Mouse (Mus musculus): ENCODE measurements at regions not wholly inside any gene's neighbourhood (a gene's known extent, or its start where the extent isn't known, plus 50 kb on each side); places are given as distances from the start of the nearest gene placed in this dataset.
"Not testable (repeated sequence)": the region's sequence is repeated elsewhere in the genome, so short reads cannot be mapped to it uniquely, and the experiment has no call there.

GRCm38 (mm10) chr2:8877855-8878254 is 1003.2 kb upstream of the 4930412O13Rik start:
- DNase-seq, result no peak

- no peak for DNase-seq
These were observed 968.6 kb upstream of the 4930412O13Rik start for GRCm38 (mm10) chr2:8912417-8912816.

GRCm38 (mm10) chr2:8924856-8925255 is 956.2 kb upstream of the 4930412O13Rik start:
- DNase-seq, result no peak

GRCm38 (mm10) chr2:8941574-8941973 is 939.5 kb upstream of the 4930412O13Rik start:
- no peak for DNase-seq

- DNase-seq, result no peak
These were observed 922.1 kb upstream of the 4930412O13Rik start for GRCm38 (mm10) chr2:8958938-8959337.

GRCm38 (mm10) chr2:8964952-8965668 is 915.9 kb upstream of the 4930412O13Rik start:
- DNase-seq, result no peak

GRCm38 (mm10) chr2:8975635-8976034 is 905.4 kb upstream of the 4930412O13Rik start:
- DNase-seq, result no peak

- DNase-seq, result no peak
These were observed 868.7 kb upstream of the 4930412O13Rik start for GRCm38 (mm10) chr2:9012326-9012725.

GRCm38 (mm10) chr2:9033079-9033478 is 848.0 kb upstream of the 4930412O13Rik start:
- DNase-seq, result peak; percentile 7

- DNase-seq, result not testable (repeated sequence)
These were observed 838.7 kb upstream of the 4930412O13Rik start for GRCm38 (mm10) chr2:9042355-9042754.

- no peak for DNase-seq
These were observed 833.1 kb upstream of the 4930412O13Rik start for GRCm38 (mm10) chr2:9047980-9048379.

GRCm38 (mm10) chr2:9073851-9074250 is 807.2 kb upstream of the 4930412O13Rik start:
- no peak for DNase-seq

- DNase-seq, result no peak
These were observed 802.9 kb upstream of the 4930412O13Rik start for GRCm38 (mm10) chr2:9078158-9078557.

GRCm38 (mm10) chr2:9081746-9082145 is 799.3 kb upstream of the 4930412O13Rik start:
- no peak for DNase-seq

GRCm38 (mm10) chr2:9095317-9095716 is 785.7 kb upstream of the 4930412O13Rik start:
- DNase-seq, result no peak

- no peak for DNase-seq
These were observed 764.4 kb upstream of the 4930412O13Rik start for GRCm38 (mm10) chr2:9116697-9117096.

GRCm38 (mm10) chr2:9117523-9117922 is 763.5 kb upstream of the 4930412O13Rik start:
- no peak for DNase-seq

- DNase-seq, result no peak
These were observed 744.1 kb upstream of the 4930412O13Rik start for GRCm38 (mm10) chr2:9136963-9137362.

GRCm38 (mm10) chr2:9141411-9141810 is 739.6 kb upstream of the 4930412O13Rik start:
- no peak for DNase-seq

GRCm38 (mm10) chr2:9155604-9156003 is 725.4 kb upstream of the 4930412O13Rik start:
- DNase-seq, result no peak

- DNase-seq, result no peak
These were observed 720.9 kb upstream of the 4930412O13Rik start for GRCm38 (mm10) chr2:9160181-9160580.

GRCm38 (mm10) chr2:9163819-9164560 is 717.1 kb upstream of the 4930412O13Rik start:
- DNase-seq, result no peak

- no peak for DNase-seq
These were observed 698.9 kb upstream of the 4930412O13Rik start for GRCm38 (mm10) chr2:9182127-9182526.

- DNase-seq, result no peak
These were observed 696.8 kb upstream of the 4930412O13Rik start for GRCm38 (mm10) chr2:9184243-9184642.

All from retina, postnatal 1 day (tissue).